Comparison of ENCODE assay signal across 23 mouse cellular contexts in genomic region chr13:107781741-107782140, GRCm38 (mm10).
A peak's percentile ranks its signal among the peaks of the same experiment; 100 is the strongest.
DNase-seq lines count a peak whose midpoint lies in the region; ATAC-seq lines count a peak whose summit lies in the region.
"Had no signal": no experiment of that assay in that cellular context is flagged by ENCODE, and none has a peak within 500 bp of the region (broad histone marks: within the 10 kb centered on the region; RNA-seq: fewer than 3 reads in every experiment).

No protein-coding gene starts in this region.

- no peak overlapping the region for H3K27ac ChIP-seq in liver, embryonic 15.5 days (replicated peaks)
- H3K27ac ChIP-seq: embryonic facial prominence, embryonic 12.5 days; embryonic facial prominence, embryonic 15.5 days; gastrocnemius, adult 2 months; heart, adult 2 months; heart, embryonic 10.5 days; hindbrain, embryonic 12.5 days; hindbrain, embryonic 15.5 days had no signal

- H3K4me2 ChIP-seq in liver, embryonic 15.5 days, result no peak overlapping the region
- H3K4me2 ChIP-seq: embryonic facial prominence, embryonic 12.5 days; embryonic facial prominence, embryonic 15.5 days; hindbrain, embryonic 12.5 days; hindbrain, embryonic 15.5 days had no signal

- H3K27me3 ChIP-seq in liver, embryonic 15.5 days, result no peaks in the 10 kb centered on the region
- H3K27me3 ChIP-seq: embryonic facial prominence, embryonic 12.5 days; embryonic facial prominence, embryonic 15.5 days; hindbrain, embryonic 12.5 days; hindbrain, embryonic 15.5 days had no signal

- no peak overlapping the region for H3K4me3 ChIP-seq in liver, embryonic 15.5 days (replicated peaks)
- H3K4me3 ChIP-seq: embryonic facial prominence, embryonic 12.5 days; embryonic facial prominence, embryonic 15.5 days; gastrocnemius, adult 2 months; heart, adult 2 months; heart, embryonic 10.5 days; hindbrain, embryonic 12.5 days; hindbrain, embryonic 15.5 days had no signal

- H3K4me1 ChIP-seq in liver, embryonic 15.5 days (replicated peaks), result no peaks in the 10 kb centered on the region; the same call in 1 of the 2 replicates
- H3K4me1 ChIP-seq: embryonic facial prominence, embryonic 12.5 days; embryonic facial prominence, embryonic 15.5 days; hindbrain, embryonic 15.5 days had no signal

- no peaks in the 10 kb centered on the region for H3K36me3 ChIP-seq in liver, embryonic 15.5 days (replicated peaks)
- H3K36me3 ChIP-seq: embryonic facial prominence, embryonic 12.5 days; embryonic facial prominence, embryonic 15.5 days; heart, embryonic 10.5 days; hindbrain, embryonic 15.5 days had no signal

- no peak overlapping the region for H3K9ac ChIP-seq in liver, embryonic 15.5 days
- H3K9ac ChIP-seq: embryonic facial prominence, embryonic 12.5 days; embryonic facial prominence, embryonic 15.5 days; forebrain, postnatal 0 days; hindbrain, embryonic 12.5 days; hindbrain, embryonic 15.5 days had no signal

- WGBS in liver, embryonic 15.5 days (ENCODE audit: insufficient replicate concordance), result 68% methylated on average over 8 of the region's 8 CpGs

- no peaks in the 10 kb centered on the region for H3K9me3 ChIP-seq in liver, embryonic 15.5 days (replicated peaks)
- H3K9me3 ChIP-seq: embryonic facial prominence, embryonic 12.5 days; embryonic facial prominence, embryonic 15.5 days; heart, embryonic 10.5 days; hindbrain, embryonic 12.5 days; hindbrain, embryonic 15.5 days had no signal

- DNase-seq in liver (no peak), A20 (ENCODE audit: low read depth, low spot score) (peak; percentile 50)
- DNase-seq in neural tube, embryonic 10.5 days (ENCODE audit: extremely low spot score, low spot score), result no peak
- no peak for DNase-seq in layer of hippocampus, postnatal 36 days
- DNase-seq: adrenal gland, adult 8-10 months; adrenal gland, postnatal 25 days; cerebellum, adult 11-12 months; cerebellum, adult 8-10 months; cerebellum, postnatal 10 days; forebrain, postnatal 0 days; gastrocnemius, adult 2 months; gastrocnemius, postnatal 14 days; heart, adult 2 months had no signal

- peak; percentile 18; the same call in 1 of the 2 replicates for ATAC-seq in liver, embryonic 15.5 days (ENCODE audit: insufficient read depth)
- ATAC-seq in common myeloid progenitor, adult 5-6 weeks (replicated peaks; ENCODE audit: low read depth, poor library complexity, severe bottlenecking), result peak; percentile 77
- ATAC-seq in megakaryocyte, adult 5-6 weeks (ENCODE audit: poor library complexity, severe bottlenecking), result peak; percentile 86
- ATAC-seq: activated CD4-positive, CD25-positive, alpha-beta regulatory T cell, adult 4 months; forebrain, embryonic 14.5 days; forebrain, postnatal 0 days had no signal

Comparison
In these comparisons a context has a peak if more than half of its experiments do, and no peak if none do; other contexts are left out.
1. ATAC-seq: peak in every context shown above with its lines; median percentile 86 in megakaryocyte, adult 5-6 weeks; 77 in common myeloid progenitor, adult 5-6 weeks; 18 in liver, embryonic 15.5 days.